Mouse (Mus musculus) layer of hippocampus, adult 9-11 months (tissue): ENCODE data around the gene Etfb.

ENCODE experiments used
- DNase-seq: peaks from one replicate; pipeline ENCODE4 v3.0.0; 2022

The Etfb gene

GRCm38 (mm10) chr7:43449811-43450210, 5.9 kb downstream of the Etfb start:
- DNase-seq, result no peak

- no peak for DNase-seq
These were observed 7.8 kb downstream of the Etfb start for GRCm38 (mm10) chr7:43451726-43452125.

GRCm38 (mm10) chr7:43452609-43453008, 8.7 kb downstream of the Etfb start:
- no peak for DNase-seq

- DNase-seq, result no peak
These were observed 9.9 kb downstream of the Etfb start for GRCm38 (mm10) chr7:43453599-43454355.

GRCm38 (mm10) chr7:43454371-43454770, 10.5 kb downstream of the Etfb start:
- DNase-seq, result no peak

GRCm38 (mm10) chr7:43462851-43463250, 19.0 kb downstream of the Etfb start, which contains the start of gene Vsig10l:
Vsig10l (plus strand) TSS chr7:43463151.
- no peak for DNase-seq

GRCm38 (mm10) chr7:43463976-43464375, 20.1 kb downstream of the Etfb start:
- DNase-seq, result no peak

GRCm38 (mm10) chr7:43464864-43465343, 21.0 kb downstream of the Etfb start:
- DNase-seq, result no peak

GRCm38 (mm10) chr7:43465344-43466098, 21.6 kb downstream of the Etfb start:
- peak; percentile 90 for DNase-seq

- peak; percentile 61 for DNase-seq
These were observed 22.3 kb downstream of the Etfb start for GRCm38 (mm10) chr7:43466099-43466694.

GRCm38 (mm10) chr7:43470373-43470772, 26.5 kb downstream of the Etfb start:
- DNase-seq, result no peak

- no peak for DNase-seq
These were observed 31.8 kb downstream of the Etfb start for GRCm38 (mm10) chr7:43475706-43476105.

- no peak for DNase-seq
These were observed 32.5 kb downstream of the Etfb start for GRCm38 (mm10) chr7:43476376-43476775.

- DNase-seq, result peak; percentile 71
These were observed 37.3 kb downstream of the Etfb start for GRCm38 (mm10) chr7:43481191-43481590.

GRCm38 (mm10) chr7:43482090-43482716, 38.3 kb downstream of the Etfb start:
- DNase-seq, result no peak

- DNase-seq, result no peak
These were observed 39.4 kb downstream of the Etfb start for GRCm38 (mm10) chr7:43483236-43483635.

- no peak for DNase-seq
These were observed 44.8 kb downstream of the Etfb start for GRCm38 (mm10) chr7:43488646-43489045.

GRCm38 (mm10) chr7:43489631-43490125, 45.8 kb downstream of the Etfb start, which contains the start of gene Iglon5:
Iglon5 (minus strand) TSS chr7:43490075.
- DNase-seq, result no peak

- DNase-seq, result peak; percentile 72
These were observed 46.3 kb downstream of the Etfb start for GRCm38 (mm10) chr7:43490182-43490584.

- DNase-seq, result no peak
These were observed 47.0 kb downstream of the Etfb start for GRCm38 (mm10) chr7:43490861-43491260.

GRCm38 (mm10) chr7:43495343-43496021, 51.6 kb downstream of the Etfb start:
- DNase-seq, result peak; percentile 63
